Mouse (Mus musculus): ENCODE data around the gene Terf2.

Terf2 gene

DNA sequence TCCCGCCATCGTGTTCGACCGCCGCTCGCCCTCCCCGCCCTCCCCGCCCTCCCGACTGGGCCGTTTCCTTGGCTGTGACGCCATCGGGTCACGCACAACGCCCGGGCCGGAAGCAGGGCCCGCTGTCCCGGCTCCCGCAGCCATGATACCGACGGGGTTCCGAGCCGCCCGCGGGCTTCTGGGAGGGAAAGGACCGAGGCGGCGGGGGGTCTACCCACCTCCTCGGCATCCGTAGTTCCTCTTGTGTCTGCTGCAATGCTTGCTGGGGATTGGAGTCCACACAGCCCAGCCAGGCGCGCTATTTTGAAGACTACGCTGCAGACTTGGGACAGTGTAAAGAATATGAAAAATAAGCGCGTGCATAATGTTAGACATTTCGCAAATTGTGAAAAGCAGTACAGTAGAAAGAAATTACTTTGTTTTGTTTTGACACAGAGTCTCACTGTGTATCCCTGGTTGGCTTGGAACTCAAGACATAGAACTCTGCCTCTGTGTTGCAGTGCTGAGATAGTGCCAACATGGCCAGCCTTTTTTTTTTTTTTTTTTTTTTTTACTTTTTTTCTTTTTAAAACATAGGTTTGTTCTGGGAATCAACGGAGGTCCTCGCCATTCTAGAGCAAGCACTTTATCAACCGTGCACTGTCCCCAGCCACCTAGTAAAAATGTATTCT lies at the start of gene Terf2:
Gene Terf2, minus strand, starts transcription at position 182 of the 671 bp plus-strand sequence.
- peak; percentile 89 for DNase-seq (ENCODE audit: low spot score)

DNA sequence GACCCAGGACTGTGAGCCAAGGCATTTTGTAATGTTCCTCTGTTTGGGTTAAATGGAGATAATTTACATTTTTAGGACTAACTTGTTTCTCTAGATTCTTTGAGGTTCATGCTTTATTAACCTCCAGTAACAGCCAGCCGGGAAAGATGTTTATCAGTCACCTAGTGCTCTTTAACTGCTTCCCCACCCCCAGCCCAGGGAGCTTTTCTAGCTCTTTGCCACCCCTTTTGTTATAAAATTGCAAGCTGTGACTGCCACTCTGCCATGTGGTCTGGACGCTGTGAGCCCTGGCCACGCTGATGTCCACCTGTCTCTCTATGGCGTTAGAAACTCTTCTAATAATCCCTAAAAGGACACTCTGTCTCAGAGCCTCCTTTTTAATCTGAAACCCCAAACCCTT lies 47.2 kb upstream of the Terf2 start:
- DNase-seq (ENCODE audit: low spot score) = no peak

DNA sequence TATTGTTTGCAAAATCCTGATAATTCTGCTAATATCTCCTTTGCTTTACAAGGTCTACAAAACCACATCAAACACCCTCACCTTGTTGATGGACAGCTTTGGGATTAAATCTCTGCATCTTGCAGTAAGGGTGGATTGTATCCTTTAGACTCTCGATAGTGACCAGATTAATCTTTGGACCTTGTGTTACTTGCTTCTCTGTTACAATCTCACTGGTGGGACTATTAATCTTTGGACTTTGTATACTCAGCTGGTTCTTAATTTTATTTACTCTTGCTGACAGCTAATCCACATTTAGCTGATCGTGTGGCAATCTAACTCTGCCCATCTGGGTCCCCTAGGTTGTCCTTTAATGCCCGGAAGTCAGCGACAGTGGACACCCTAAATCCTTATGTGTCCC lies 46.2 kb upstream of the Terf2 start:
- no peak for DNase-seq (ENCODE audit: low spot score)

DNA sequence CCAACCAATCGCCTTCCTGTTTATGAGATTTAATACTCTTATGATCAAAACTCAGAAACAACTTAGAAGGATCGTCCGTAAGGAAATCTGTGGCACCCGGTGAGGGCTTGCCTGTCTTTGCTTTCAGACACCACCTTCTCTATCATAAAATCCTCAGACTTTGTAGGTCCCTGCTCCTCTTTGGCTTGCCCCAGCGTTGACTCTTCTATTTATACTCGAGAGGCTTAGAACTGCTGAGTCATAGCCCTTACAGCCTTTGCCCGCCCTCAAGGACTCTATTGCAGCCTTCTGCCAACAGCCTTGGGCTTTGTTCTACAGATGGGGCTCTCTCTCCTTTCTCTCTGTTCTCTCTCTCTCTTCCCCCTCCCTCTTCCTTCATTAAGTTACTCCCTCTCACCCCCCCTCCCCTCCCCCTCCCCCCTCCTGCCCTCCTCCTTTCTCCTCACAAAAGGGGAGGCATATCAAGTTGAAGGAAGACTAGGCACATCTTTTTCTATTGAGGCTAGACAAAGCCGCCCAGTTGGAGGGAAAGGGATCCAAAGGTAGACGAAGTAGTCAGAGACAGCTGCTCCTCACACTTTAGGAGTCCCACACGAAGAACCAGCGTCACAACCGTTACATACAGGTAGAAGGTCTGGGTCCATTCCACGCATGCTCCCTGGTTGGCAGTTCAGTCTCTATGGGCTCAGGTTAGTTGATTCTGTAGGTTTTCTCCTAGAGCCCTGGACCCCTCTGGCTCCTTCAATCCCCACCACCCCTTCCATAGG lies 43.5 kb upstream of the Terf2 start:
- DNase-seq (ENCODE audit: low spot score) = peak; percentile 73

DNA sequence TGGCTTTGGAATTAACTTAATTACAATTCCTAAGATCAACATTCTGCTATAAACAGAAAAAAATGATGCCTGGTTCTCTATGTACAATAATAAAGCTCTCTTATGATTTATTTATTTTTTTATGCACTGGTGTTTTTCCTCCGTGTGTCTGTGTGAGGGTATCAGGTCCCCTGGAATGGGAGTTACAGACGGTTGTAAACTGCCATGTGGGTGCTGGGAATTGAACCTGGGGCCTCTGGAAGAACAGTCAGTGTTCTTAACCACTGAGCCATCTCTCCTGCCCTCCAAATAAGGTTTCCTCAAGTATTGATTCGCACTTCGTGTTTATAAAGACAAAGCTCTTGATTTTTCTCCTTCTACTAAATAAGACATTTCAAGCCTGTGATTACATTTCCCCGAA lies 42.0 kb upstream of the Terf2 start:
- DNase-seq (ENCODE audit: low spot score) = no peak

DNA sequence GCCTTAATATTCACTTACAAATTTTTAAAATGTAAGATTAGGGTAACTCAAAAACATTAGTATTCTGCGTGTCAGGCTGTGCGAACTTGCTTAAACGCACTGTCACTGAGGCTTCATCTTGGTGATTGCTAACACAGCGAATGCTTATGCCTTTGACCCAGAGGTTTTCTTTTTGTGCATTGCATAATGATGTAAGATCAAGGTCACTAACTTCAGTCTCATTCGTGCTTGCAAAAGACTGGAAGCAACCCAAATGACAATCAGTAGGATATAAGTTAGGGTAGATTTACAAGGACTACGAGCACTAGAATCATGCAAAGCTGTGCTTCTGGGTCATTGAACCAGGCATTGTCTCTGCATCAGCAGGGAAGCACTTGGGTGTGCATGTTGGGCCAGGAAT lies 41.2 kb upstream of the Terf2 start:
- peak; percentile 70 for DNase-seq (ENCODE audit: low spot score)

DNA sequence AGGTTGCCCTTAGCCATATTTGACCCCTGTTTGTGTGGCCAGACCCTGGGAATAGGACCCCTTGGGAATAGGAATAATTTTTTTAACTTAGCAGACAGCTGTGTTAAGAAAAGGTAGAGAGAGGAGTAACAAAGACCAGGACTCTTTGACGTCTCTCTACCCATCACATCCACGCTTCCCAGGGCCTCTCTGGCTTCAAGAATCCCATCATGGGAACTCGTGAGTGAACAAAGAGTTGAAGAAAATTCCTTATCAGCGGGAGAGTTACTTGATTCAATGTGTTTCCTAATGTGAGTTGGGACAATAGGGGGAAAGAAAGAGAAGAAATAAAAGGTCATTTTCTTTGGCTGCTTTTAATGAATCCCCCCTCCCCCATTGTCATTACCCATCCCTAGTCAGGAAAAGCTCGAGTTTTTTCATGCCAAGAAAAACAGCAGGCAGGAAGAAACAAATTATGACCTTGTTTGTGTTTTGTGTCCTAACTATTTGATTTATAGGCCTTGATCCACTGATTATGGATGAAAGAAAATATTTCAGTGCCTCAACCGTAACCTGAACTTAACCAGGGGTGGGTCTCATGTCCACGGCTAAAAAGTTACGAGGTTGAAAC lies 39.8 kb upstream of the Terf2 start:
- no peak for DNase-seq (ENCODE audit: low spot score)

DNA sequence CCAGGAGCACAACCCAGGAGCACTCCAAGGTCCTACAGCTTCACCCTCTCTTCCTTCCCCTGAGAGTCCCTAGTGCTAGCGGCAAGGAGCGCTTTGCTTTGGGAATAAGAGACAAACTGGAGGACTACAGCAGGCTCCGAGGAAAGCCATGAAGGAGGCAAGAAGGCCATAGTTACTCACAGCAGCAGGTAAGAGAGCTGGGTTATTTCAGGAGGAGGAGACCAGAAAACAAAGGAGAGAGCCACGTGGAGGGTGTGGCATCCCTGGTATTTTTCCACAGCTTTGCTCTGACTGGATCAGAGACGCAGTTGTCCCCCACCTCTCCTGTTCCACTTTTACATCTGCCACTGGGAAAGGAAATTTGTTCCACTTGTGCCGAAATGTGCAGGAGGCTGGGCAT lies 37.5 kb upstream of the Terf2 start:
- no peak for DNase-seq (ENCODE audit: low spot score)

DNA sequence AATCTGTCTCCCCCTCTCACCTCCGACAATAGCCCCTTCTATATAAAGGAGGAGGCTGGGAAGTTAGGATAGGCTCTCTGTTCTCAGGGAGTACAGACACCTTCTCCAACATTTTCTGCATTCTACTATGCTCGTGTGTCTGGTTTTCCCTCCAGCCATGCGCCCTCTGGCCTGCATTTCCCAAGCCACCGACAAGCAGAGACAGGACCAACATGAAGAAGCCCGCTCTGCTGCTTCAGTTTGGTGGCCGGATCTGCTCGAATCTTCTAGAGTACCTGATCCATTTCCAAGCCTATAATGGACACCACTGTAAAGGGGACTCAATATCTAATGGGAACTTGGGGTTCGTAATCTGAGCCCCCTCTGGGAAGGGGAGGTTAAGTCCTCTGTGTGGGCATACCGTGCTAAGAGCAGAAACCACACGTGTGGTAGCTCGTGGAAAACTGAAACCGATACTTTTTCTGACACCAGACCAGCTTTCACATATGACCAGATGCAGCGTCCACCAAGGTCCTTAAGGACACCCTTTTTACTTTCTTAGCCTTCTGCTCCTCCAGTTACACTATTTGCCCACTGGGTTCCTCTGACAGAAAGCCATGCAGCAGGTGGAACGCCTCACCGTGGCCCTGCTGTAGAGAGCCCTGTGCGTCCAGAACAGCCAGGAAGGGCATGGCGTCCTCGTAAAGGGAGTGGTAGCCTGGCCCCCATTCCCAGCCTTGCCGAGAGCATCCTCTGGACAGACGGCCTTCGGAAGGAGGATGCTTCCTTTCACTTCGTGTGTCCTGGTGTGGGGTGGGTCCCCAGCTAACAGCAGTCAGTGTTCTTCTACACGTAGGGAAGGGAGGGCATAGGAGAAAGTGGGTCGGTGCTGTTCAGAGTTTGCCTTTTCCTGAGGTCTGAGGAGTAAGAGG lies 36.5 kb upstream of the Terf2 start:
- DNase-seq (ENCODE audit: low spot score) = no peak

DNA sequence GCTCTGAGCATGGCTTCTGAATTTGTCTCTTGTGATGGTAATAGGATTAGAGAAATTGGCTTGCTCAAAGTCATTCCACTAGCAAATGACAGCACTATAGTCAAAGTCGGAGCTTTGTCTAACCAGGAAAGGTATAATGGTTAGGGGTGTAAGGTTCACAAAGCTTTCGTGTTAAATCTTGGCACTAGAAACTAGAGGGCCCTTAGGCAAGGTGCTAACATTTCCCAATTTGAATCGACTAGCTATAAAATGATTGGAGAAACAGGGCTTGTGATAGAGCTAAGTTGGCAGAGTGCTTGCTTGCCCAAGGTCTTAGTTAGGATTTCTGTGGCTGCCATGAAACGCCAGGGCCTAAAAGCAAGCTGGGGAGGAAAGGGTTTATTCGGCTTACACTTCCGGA lies 33.7 kb upstream of the Terf2 start:
- no peak for DNase-seq (ENCODE audit: low spot score)

DNA sequence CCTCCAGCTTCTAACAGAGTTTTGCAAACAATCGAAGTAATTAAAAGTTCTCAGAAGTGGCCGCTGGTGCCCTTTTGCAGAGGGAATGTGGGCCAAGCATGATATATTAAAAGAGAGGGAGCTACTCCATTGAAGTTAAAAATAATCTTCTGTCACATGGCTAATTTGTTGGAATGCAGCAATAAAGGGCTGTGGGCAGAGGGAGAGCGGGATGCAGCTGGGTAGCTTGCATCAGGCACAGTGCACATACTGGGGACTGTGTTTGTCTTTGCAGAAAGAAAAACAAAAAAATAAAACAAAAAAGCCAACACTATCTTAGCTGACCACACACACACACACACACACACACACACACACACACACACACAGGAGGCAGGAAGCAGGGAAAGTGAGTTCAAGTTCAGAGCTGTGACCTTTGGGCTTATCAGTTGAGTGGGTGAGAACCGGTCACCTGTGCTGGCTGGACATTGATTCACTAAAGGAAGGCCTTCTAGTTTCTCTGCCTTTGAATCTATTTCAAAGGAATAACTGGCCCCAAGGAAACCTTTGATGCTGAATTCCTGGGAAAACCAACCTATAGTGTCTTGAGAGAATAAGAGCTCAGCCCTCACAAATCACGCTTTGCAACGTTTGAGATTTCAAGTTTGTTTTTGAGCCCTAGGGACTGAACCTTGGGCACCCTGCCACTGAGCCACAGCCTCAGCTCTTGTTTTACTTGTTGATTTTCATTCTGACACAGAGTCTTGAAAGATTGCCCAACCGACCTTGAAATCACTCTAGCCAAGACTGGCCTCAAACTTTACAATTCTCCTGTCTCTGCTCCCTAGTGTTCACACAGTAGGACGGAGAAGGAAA lies 33.1 kb upstream of the Terf2 start:
- peak; percentile 96 for DNase-seq (ENCODE audit: low spot score)

DNA sequence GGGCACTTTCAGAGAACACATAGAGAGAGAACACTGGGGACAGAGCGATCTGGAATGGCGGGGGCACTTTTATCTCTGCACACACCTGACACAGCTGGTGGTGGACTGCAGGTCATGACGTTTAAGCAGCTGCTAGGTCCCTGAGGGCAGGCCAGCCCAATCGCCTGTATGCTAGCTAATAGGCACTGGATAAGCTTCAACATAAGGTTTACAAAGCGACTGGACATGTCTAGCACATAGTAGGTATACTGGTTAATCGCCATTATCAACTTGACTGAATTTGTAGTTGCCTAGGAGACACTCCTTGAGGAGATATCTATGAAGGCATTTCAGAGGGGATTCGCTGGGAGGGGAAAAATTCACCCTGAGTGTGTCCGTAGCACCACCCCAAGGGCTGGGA lies 28.0 kb upstream of the Terf2 start:
- no peak for DNase-seq (ENCODE audit: low spot score)

DNA sequence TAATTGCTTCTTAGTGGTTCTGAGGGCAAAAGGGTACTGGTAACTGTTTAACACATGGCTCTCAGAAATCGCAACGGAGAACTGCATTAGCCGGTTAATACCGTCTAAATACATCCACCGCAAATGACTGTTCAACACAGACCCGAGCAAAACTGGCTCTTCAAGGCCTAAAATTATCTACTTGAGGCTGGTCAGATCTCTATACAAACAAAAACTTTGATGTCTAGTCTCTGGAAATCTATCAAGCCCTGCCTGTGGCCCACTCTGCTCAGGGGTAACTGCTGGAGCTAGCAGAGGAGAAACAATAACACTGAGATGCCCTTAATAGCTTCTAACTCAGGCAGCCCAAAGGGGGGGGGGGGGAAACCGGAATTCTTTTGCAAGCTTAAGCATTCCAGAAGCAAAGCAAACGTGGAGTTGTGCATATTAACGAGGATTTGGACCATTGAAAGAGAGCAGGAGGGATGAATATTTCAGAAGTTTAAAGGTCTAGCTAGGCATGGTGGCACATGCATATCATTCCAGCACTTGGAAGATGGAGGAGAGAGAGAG lies 26.8 kb upstream of the Terf2 start:
- DNase-seq (ENCODE audit: low spot score) = no peak

DNA sequence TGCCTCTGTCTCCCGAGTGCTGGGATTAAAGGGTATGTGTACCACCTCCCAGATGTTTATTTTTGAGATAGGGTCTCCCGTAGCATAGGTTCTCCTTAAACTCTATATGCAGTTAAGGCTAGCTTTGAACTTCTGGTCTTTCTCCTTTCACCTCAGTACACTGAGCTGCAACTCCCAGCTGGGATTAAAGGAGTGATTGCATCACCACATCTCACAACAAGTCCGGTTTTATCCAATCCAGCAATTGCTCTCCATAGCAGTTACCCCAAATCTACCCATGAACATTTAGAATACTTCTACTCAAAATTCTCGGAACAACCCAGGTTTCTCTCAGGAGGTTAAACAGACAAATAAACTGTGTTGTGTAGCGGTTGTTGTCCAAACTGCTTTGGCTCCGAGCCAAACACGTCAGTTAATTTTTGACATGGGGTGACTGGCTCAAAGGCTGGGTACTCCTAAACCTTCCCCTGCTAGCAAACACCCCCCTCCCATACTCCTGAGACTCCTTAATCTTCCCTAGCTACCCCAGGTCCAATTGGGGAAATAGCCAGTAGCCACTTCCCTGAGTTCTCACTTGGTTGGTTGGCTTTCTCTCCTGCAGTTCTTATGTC lies 25.4 kb upstream of the Terf2 start:
- DNase-seq (ENCODE audit: low spot score) = peak; percentile 59

DNA sequence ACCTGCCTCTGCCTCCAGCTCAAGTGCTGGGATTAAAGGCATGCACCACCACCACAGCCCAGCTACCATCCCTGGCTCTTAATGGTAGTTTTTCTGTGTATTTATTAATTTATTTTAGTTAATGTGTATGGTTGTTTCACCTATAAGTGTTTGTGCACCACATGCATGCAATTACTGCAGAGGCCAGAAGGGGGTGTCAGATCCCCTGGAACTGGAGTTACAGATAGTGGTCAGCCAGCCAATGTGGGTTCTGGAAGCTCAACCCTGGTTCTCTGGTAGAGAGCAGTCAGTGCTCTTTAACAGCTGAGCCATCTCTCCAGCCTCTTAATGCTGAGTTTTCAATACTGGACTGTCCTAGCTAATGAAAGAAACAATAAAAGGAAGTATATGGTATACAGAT lies 24.5 kb upstream of the Terf2 start:
- DNase-seq (ENCODE audit: low spot score) = no peak

DNA sequence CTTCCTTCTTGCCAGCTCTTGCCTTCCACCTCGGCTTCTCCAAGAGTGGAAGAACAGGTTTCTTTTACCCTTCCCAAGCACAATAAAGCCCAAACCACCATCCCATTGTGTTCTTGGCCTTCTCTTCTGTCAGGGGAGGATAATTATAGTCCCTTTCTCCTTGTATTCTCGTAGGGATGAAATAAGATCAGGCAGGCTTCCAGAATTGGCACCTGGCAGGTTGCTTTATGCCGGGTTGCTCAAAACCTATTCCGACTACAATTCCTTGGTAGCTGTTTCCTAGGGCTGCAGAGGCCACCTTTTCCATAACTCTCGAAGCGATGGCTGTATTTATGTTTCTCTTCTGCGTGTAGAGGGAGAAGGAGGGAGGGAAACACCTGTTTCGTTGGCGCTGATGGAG lies 23.1 kb upstream of the Terf2 start:
- no peak for DNase-seq (ENCODE audit: low spot score)

DNA sequence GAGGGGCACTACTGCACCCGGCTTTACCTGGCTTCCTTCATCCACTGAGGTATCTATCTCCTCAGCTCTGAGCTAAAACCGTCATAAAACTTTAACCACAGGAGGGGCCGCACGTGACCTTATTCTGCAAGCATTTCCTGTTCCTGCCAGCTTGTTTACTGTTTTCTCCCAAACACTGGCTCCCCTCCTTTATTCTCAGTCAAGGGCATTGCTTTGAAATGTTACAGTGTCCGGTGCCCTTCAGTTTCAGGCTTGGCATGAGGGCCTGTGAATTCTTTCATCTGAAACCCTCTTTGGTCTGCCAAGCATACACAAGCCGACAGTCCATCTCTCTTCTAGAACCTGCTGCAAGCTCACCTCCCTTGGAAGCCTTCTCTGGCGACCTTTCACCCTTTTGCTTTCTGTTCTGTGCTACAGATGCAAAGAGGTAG lies 22.5 kb upstream of the Terf2 start:
- no peak for DNase-seq (ENCODE audit: low spot score)

DNA sequence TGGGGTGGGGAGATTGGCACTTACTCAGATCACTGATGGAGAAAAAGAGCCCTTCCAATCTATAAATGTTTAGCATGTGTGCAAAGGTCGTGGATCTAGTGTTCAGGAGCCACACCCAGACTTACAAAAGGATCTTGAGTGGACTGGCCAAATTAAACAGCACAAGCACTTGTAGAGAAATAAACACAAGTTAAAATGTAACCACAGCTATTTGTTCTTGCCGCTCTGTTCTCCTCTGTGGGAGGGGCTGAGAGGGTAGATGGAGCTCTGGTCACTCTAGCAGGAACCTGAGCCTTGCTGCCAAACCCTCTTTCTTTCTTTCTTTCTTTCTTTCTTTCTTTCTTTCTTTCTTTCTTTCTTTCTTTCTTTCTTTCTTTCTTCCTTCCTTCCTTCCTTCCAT lies 20.7 kb upstream of the Terf2 start:
- DNase-seq (ENCODE audit: low spot score) = no peak

DNA sequence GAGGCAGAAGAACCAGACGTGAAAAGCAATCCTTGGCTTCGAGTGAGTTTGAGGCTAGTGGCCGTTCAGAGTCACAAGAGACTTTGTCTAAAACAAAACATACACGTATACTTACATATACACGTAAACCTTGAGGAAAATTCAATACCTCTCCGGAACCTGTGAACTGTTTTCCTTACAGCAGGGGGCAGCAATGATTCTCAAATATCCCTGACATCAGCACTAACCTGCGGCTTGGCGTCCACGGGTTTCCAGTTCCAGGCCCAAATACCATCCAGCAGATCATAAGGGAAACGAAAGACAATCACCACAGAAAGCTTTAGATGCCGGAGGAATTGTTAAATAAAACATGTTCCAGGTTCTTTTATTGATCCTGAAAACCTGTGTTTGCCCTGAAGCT lies 19.7 kb upstream of the Terf2 start:
- peak; percentile 89 for DNase-seq (ENCODE audit: low spot score)

DNA sequence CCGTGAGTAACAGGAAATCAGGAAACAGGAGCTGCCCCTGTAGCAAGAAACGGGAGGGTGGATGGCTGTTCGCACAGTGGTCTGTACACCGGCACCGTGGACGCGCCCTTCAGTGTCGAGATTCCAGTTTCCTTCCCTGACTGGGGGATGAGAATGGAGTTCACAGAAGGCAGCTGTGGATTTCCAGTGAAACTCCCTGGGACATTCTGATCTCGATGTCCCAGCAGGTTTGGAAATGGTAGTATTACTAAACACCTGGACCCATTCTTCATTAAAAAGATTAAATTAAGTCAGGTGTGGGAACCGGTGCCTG lies 18.6 kb upstream of the Terf2 start:
- DNase-seq (ENCODE audit: low spot score) = no peak

Measured in adipocyte (in vitro differentiated cells).